9 mouse cellular contexts compared by ENCODE assay signal in the genomic region with DNA sequence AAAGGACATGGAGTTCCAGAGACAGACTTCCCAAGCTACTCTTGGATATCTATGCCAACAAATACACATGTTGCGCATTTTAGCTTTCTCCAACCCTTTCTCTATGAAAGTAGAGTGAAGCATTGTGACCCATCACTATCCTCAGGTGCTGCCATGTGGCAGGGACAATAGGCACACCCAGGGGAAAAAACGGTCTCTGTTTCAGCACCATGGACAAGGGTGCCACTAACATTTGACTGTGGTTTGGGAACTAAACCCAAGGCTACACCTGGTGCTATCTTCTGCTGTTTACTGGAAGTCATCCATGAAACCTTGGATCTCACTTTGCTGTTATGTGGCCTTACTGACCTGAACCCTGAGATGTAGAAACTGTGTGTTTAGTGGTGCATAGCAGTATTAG.
DNase-seq lines count a peak whose midpoint lies in the region; ATAC-seq and TF ChIP-seq lines count a peak whose summit lies in the region.
"Had no signal": no experiment of that assay in that cellular context is flagged by ENCODE, and none has a peak within 500 bp of the region (broad histone marks: within the 10 kb centered on the region; RNA-seq: fewer than 3 reads in every experiment).

No protein-coding gene starts in this region.

- H3K4me2 ChIP-seq in myocyte (ENCODE audit: low read depth), result no peak overlapping the region
- no peak overlapping the region for H3K4me2 ChIP-seq in hindbrain, postnatal 0 days (ENCODE audit: low read depth, low read length)

- H3K79me2 ChIP-seq in myocyte (ENCODE audit: control insufficient read depth, insufficient read depth), result no peaks in the 10 kb centered on the region

- no peaks in the 10 kb centered on the region for H3K9me3 ChIP-seq in hindbrain, postnatal 0 days (ENCODE audit: low read length)

- peaks cover 3% of the 10 kb centered on the region; the same call in 1 of the 2 replicates for H3K4me1 ChIP-seq in hindbrain, postnatal 0 days (ENCODE audit: insufficient read depth, low read length)

- TF ChIP-seq CTCF in hindbrain, postnatal 0 days (IDR thresholded peaks at IDR 0.05; ENCODE audit: low read depth), result no peak

- peak; percentile 27 for DNase-seq in kidney, postnatal 10 days
- no peak for DNase-seq in kidney, adult 11 months
- DNase-seq in ES-CJ7 (ENCODE audit: low read depth, low spot score), result peak; percentile 35
- no peak for DNase-seq in cerebellum, adult 9-11 months
- no peak for DNase-seq in hindbrain, postnatal 0 days (ENCODE audit: low spot score)
- no peak for DNase-seq in gastrocnemius, postnatal 10 days

- H3K9ac ChIP-seq in hindbrain, postnatal 0 days (replicated peaks; ENCODE audit: low read length), result no peak overlapping the region

- WGBS in hindbrain, postnatal 0 days, result 48% methylated on average over 2 of the region's 2 CpGs

- H3K27me3 ChIP-seq in myocyte (ENCODE audit: control insufficient read depth, insufficient read depth, insufficient read length), result no peaks in the 10 kb centered on the region
- no peaks in the 10 kb centered on the region for H3K27me3 ChIP-seq in hindbrain, postnatal 0 days (ENCODE audit: insufficient read depth, low read length)

- TF ChIP-seq POLR2A in myocyte (IDR thresholded peaks at IDR 0.05; ENCODE audit: insufficient read length, low read depth), result no peak

- no peak overlapping the region for H3K4me3 ChIP-seq in myocyte
- no peak overlapping the region for H3K4me3 ChIP-seq in hindbrain, postnatal 0 days (ENCODE audit: low read length)

- H3K27ac ChIP-seq in hindbrain, postnatal 0 days, result no peak overlapping the region

- H3ac ChIP-seq in myocyte (ENCODE audit: control insufficient read depth, insufficient read length), result no peak overlapping the region

- no peaks in the 10 kb centered on the region for H3K36me3 ChIP-seq in myocyte (ENCODE audit: control insufficient read depth, insufficient read depth)
- H3K36me3 ChIP-seq in hindbrain, postnatal 0 days (ENCODE audit: insufficient read depth, low read length), result no peaks in the 10 kb centered on the region

- peak; percentile 74 for ATAC-seq in common myeloid progenitor, adult 5-6 weeks (replicated peaks; ENCODE audit: low read depth, poor library complexity, severe bottlenecking)
- ATAC-seq in hindbrain, postnatal 0 days, result no peak
- ATAC-seq: inflammation-experienced regulatory T-cells, adult 6 months had no signal

TF ChIP-seq in myocyte, 11 proteins besides CTCF, POLR2A, EP300 and RAD21:
- peak; percentile 87 for TF ChIP-seq REST (IDR thresholded peaks at IDR 0.05; ENCODE audit: insufficient read depth, insufficient read length)
- TF ChIP-seq MYOG (IDR thresholded peaks at IDR 0.05; ENCODE audit: control insufficient read depth in 1 of 3, insufficient read depth in 1 of 3, insufficient read length in 2 of 3, low read depth in 2 of 3), result no peak

Comparison
In these comparisons a context has a peak if more than half of its experiments do, and no peak if none do; other contexts are left out.
1. DNase-seq: peak in kidney, postnatal 10 days (single experiment) and ES-CJ7 (single experiment); none in kidney, adult 11 months (single experiment), cerebellum, adult 9-11 months (single experiment), hindbrain, postnatal 0 days (single experiment) and gastrocnemius, postnatal 10 days (single experiment).